Mouse (Mus musculus) forebrain, embryonic 13.5 days (tissue): Measurements from ENCODE around the gene Vmn1r52. TPM values are rescaled to one million over a fixed set of nuclear protein-coding genes. Genes with fewer than 3 reads are reported as not detected.
"Not testable (repeated sequence)": the region's sequence is repeated elsewhere in the genome, so short reads cannot be mapped to it uniquely, and the experiment has no call there.

Experiments used
- ATAC-seq: fragments of 200-750 bp; cut with Nextera tagmentation; 2 replicates; pipeline ENCODE4 v1.8.0; 2017
- H3K27ac ChIP-seq: fragments of 300-500 bp; sonication (generic); 2 replicates; pipeline ENCODE4 v1.5.1; 2015; ENCODE audit warnings: inconsistent platforms, mild to moderate bottlenecking, moderate library complexity
- H3K27me3 ChIP-seq: fragments of 300-500 bp; sonication (generic); 2 replicates; pipeline ENCODE4 v1.6.1; 2015; ENCODE audit warnings: mild to moderate bottlenecking, inconsistent platforms
- H3K36me3 ChIP-seq: fragments of 300-500 bp; sonication (generic); 2 replicates; pipeline ENCODE4 v1.6.1; 2015; ENCODE audit warnings: mild to moderate bottlenecking, inconsistent platforms; ENCODE audit not compliant: poor library complexity, severe bottlenecking
- H3K4me1 ChIP-seq: fragments of 300-500 bp; sonication (generic); 2 replicates; pipeline ENCODE4 v1.6.1; 2015; ENCODE audit warnings: inconsistent platforms
- H3K4me2 ChIP-seq: fragments of 300-500 bp; sonication (generic); 2 replicates; pipeline ENCODE4 v1.6.1; 2015; ENCODE audit warnings: inconsistent platforms, mild to moderate bottlenecking, moderate library complexity
- H3K4me3 ChIP-seq: fragments of 300-500 bp; sonication (generic); 2 replicates; pipeline ENCODE4 v1.5.1; 2015; ENCODE audit warnings: mild to moderate bottlenecking, inconsistent platforms
- H3K9ac ChIP-seq: fragments of 300-500 bp; sonication (generic); 2 replicates; pipeline ENCODE4 v1.6.1; 2015; ENCODE audit warnings: mild to moderate bottlenecking, inconsistent platforms
- H3K9me3 ChIP-seq: fragments of 300-500 bp; sonication (generic); replicated peaks from 2 replicates; pipeline ENCODE4 v1.6.1; 2016; ENCODE audit warnings: inconsistent platforms
- WGBS: fragments of 180-500 bp; shearing (Covaris S2); methylation state at CpG from one replicate; pipeline ENCODE4 v1.1.7; 2015; 5-methylcytosine and 5-hydroxymethylcytosine counted together
- polyA plus RNA-seq: library from polyadenylated mRNA; unstranded; fragments of >200 nt; fragmentation: Nextera tagmentation; extraction: Ambion mirVana; gene quantifications from 2 replicates; pipeline ENCODE4 v1.2.1, GENCODE M21; 2015

Gene Vmn1r52
- not detected in 2 replicates for polyA plus RNA-seq

GRCm38 (mm10) chr6:90174508-90174907 lies at the start of gene Vmn1r52:
Gene Vmn1r52 (plus strand): TSS chr6:90174808.
- Histone ChIP-seq H3K27ac (no peak within 1 kb of the TSS), H3K36me3 (no peaks in the 10 kb centered on the region), H3K4me3 (no peak within 1 kb of the TSS), H3K27me3 (no peaks in the 10 kb centered on the region), H3K4me1 (no peaks in the 10 kb centered on the region), H3K9me3 (peaks cover 8% of the 10 kb centered on the region; the same call in 1 of the 2 replicates), H3K4me2 (no peak within 1 kb of the TSS), H3K9ac (no peak within 1 kb of the TSS)
- WGBS: 75% methylated on average over 2 of the region's 2 CpGs
- no peak for ATAC-seq

GRCm38 (mm10) chr6:90160139-90160538 lies 14.5 kb upstream of the Vmn1r52 start:
- WGBS: 85% methylated on average over 3 of the region's 3 CpGs

GRCm38 (mm10) chr6:90202493-90202892 lies 27.9 kb downstream of the Vmn1r52 start, which contains the start of gene V1ra8:
Gene V1ra8 (plus strand): TSS chr6:90202793.
- not testable (repeated sequence) for H3K4me1 ChIP-seq, H3K36me3 ChIP-seq, H3K27ac ChIP-seq, ATAC-seq, H3K4me3 ChIP-seq, H3K4me2 ChIP-seq, H3K9ac ChIP-seq, H3K9me3 ChIP-seq, H3K27me3 ChIP-seq
- WGBS: 77% methylated on average over 2 of the region's 2 CpGs

More at GRCm38 (mm10) chr6:90160139-90160538, 14.5 kb upstream of the Vmn1r52 start:
- Histone ChIP-seq H3K9me3 (peaks cover 15% of the 10 kb centered on the region; the same call in 1 of the 2 replicates), H3K27me3 (no peaks in the 10 kb centered on the region), H3K36me3 (no peaks in the 10 kb centered on the region), H3K4me3 (no peak overlapping the region), H3K4me1 (no peaks in the 10 kb centered on the region), H3K4me2 (no peak overlapping the region), H3K9ac (no peak overlapping the region), H3K27ac (no peak overlapping the region)
- ATAC-seq: no peak

GRCm38 (mm10) chr6:90224338-90224737 lies 49.7 kb downstream of the Vmn1r52 start, which contains the start of gene Vmn1r53:
Gene Vmn1r53 (minus strand): TSS chr6:90224438.
- H3K9me3 ChIP-seq: 0 out of 2 replicates have a peak, but pooled peaks cover 8% of the 10 kb centered on the region
- no peak for ATAC-seq
- no peaks in the 10 kb centered on the region for H3K36me3 ChIP-seq
- H3K9ac ChIP-seq: no peak within 1 kb of the TSS
- 90% methylated on average over 1 of the region's 1 CpGs for WGBS
- H3K27ac ChIP-seq: no peak within 1 kb of the TSS
- no peak within 1 kb of the TSS for H3K4me2 ChIP-seq
- no peaks in the 10 kb centered on the region for H3K27me3 ChIP-seq
- no peaks in the 10 kb centered on the region for H3K4me1 ChIP-seq
- no peak within 1 kb of the TSS for H3K4me3 ChIP-seq

Other genes with a start within 250 kb of the Vmn1r52 start
- not detected in 2 replicates for gene Vmn1r45, start 234.2 kb upstream of the Vmn1r52 start, polyA plus RNA-seq
- not detected in 2 replicates for gene Vmn1r46, start 205.5 kb upstream of the Vmn1r52 start, polyA plus RNA-seq
- not detected in 2 replicates for gene Vmn1r47, start 158.7 kb upstream of the Vmn1r52 start, polyA plus RNA-seq
- gene Vmn1r48, start 138.0 kb upstream of the Vmn1r52 start, polyA plus RNA-seq: not detected in 2 replicates
- not detected in 2 replicates for gene Vmn1r49, start 96.3 kb upstream of the Vmn1r52 start, polyA plus RNA-seq
- not detected in 2 replicates for gene Vmn1r50, start 73.4 kb upstream of the Vmn1r52 start, polyA plus RNA-seq
- not detected in 2 replicates for gene Vmn1r51, start 52.2 kb upstream of the Vmn1r52 start, polyA plus RNA-seq
- gene V1ra8, start 28.0 kb downstream of the Vmn1r52 start, polyA plus RNA-seq: not detected in 2 replicates
- gene Vmn1r53, start 49.6 kb downstream of the Vmn1r52 start, polyA plus RNA-seq: not detected in 2 replicates
- not detected in 2 replicates for gene Vmn1r54, start 71.5 kb downstream of the Vmn1r52 start, polyA plus RNA-seq
- not detected in 2 replicates for gene BC048671, start 126.4 kb downstream of the Vmn1r52 start, polyA plus RNA-seq
- 0.18 TPM in 1 of 2 replicates, not detected in the other for gene Chst13, start 150.4 kb downstream of the Vmn1r52 start, polyA plus RNA-seq
- not detected in 2 replicates for gene Uroc1, start 158.5 kb downstream of the Vmn1r52 start, polyA plus RNA-seq
- gene Zxdc, start 194.7 kb downstream of the Vmn1r52 start, polyA plus RNA-seq: 9.1 and 10.3 TPM in 2 replicates